Mouse (Mus musculus) spleen, adult 2 months (tissue): ENCODE results near the gene Olfr782. TPM values are rescaled to one million over a fixed set of nuclear protein-coding genes. Genes with fewer than 3 reads are reported as not detected.

Experiments
- DNase-seq, 2 experiments: peaks; one replicate each; pipeline versions ENCODE4 v3.0.0 to v3.0.0-alpha.2; 2012 to 2021; ENCODE audit warnings: low spot score in 2 of 2, low read depth in 1 of 2
- H3K27ac ChIP-seq: fragments of 200-500 bp; 2 replicates; pipeline ENCODE4 v1.5.1; 2012; ENCODE audit warnings: low read length, inconsistent platforms; ENCODE audit not compliant: insufficient read depth
- H3K27me3 ChIP-seq: fragments of 200-500 bp; 2 replicates; pipeline ENCODE4 v1.6.1; 2012; ENCODE audit warnings: mild to moderate bottlenecking, moderate library complexity, low read length, inconsistent platforms; ENCODE audit not compliant: control insufficient read depth, insufficient read depth
- H3K36me3 ChIP-seq: fragments of 200-500 bp; 2 replicates; pipeline ENCODE4 v1.6.1; 2012; ENCODE audit warnings: mild to moderate bottlenecking, low read length, inconsistent platforms; ENCODE audit not compliant: control insufficient read depth, insufficient read depth
- H3K4me1 ChIP-seq: fragments of 200-500 bp; 2 replicates; pipeline ENCODE4 v1.6.1; 2011; ENCODE audit warnings: inconsistent platforms; ENCODE audit not compliant: control insufficient read depth, insufficient read depth, insufficient read length
- H3K4me3 ChIP-seq: fragments of 200-500 bp; 2 replicates; pipeline ENCODE4 v1.5.1; 2011; ENCODE audit warnings: mild to moderate bottlenecking, inconsistent platforms; ENCODE audit not compliant: insufficient read depth, insufficient read length; ENCODE audit errors: extremely low read depth
- CTCF ChIP-seq: fragments of 200-500 bp; IDR thresholded peaks from 2 replicates; pipeline ENCODE4 v1.5.1; 2011; ENCODE audit warnings: mild to moderate bottlenecking, inconsistent platforms; ENCODE audit not compliant: insufficient read depth, insufficient read length, insufficient replicate concordance; ENCODE audit errors: extremely low read depth
- POLR2A ChIP-seq: fragments of 200-500 bp; IDR thresholded peaks from 2 replicates; pipeline ENCODE4 v1.6.1; 2011; ENCODE audit warnings: low read depth, low read length, inconsistent platforms
- WGBS: fragments of 180-500 bp; shearing (Covaris S2); methylation state at CpG from one replicate; pipeline ENCODE4 v1.1.7; 2018; 5-methylcytosine and 5-hydroxymethylcytosine counted together
- polyA plus RNA-seq: library from polyadenylated mRNA; depleted of rRNA; stranded (reverse); fragments of >200 nt; gene quantifications from 2 replicates; pipeline ENCODE4 v1.2.3, GENCODE M21; 2012; rRNA removed

Olfr782 gene
- polyA plus RNA-seq, 1 experiment: not detected

DNA sequence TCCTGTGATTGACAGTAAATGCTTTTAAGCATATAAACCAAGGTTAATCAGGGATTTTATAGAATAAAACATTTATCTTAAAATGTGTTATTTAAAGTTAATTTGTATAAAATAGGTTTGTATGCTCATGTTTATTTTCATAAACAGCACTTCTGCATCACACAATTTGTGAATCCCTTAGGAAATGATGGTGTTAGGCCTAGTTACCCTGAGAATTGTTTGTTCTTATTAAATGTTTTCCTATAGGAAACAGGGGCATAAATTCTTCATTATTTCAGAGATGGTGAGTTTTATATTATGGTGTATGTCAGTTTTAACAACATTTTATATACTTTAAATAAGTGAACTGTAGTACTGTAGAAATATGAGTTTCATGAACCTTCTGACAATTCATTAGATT is 35.1 kb downstream of the Olfr782 start, which contains the start of gene Olfr784:
Gene Olfr784 (plus strand): TSS at position 301 of the 400 bp plus-strand sequence.
- Histone ChIP-seq H3K36me3 (no peaks in the 10 kb centered on the region), H3K4me3 (no peak within 1 kb of the TSS), H3K4me1 (no peaks in the 10 kb centered on the region), H3K27me3 (no peaks in the 10 kb centered on the region), H3K27ac (no peak within 1 kb of the TSS)
- TF ChIP-seq CTCF (no peak), POLR2A (no peak)
- DNase-seq: no peak

DNA sequence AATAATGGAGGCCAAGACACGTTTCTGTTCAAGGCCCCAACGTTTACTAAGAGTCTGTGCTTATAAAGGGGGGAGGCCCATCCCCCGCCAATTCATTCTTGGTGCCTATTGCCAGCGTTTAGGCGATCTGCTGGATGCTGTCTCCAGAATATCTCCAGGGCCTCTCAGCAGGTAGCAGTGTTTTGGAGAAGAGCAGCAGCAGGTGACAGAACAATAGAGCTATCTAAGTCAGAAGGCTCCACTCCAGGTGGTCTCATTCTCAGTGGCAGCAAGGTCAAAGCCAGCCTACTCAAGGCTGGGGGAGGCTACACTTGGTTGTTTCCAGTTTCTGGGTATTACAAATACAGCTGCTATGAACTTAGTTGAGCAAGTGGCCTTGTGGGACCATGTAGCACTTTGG is 52.2 kb downstream of the Olfr782 start:
- WGBS: 62% methylated on average over 5 of the region's 5 CpGs
- Histone ChIP-seq H3K36me3 (no peaks in the 10 kb centered on the region), H3K27ac (no peak overlapping the region), H3K4me1 (no peaks in the 10 kb centered on the region), H3K4me3 (no peak overlapping the region), H3K27me3 (no peaks in the 10 kb centered on the region)
- no peak for DNase-seq
- TF ChIP-seq POLR2A (no peak), CTCF (no peak)

Other genes with a start within 250 kb of the Olfr782 start
- gene Olfr768, start 249.5 kb upstream of the Olfr782 start, polyA plus RNA-seq: not detected in 2 replicates
- not detected in 2 replicates for gene Olfr769, start 231.0 kb upstream of the Olfr782 start, polyA plus RNA-seq
- gene Olfr770, start 209.9 kb upstream of the Olfr782 start, polyA plus RNA-seq: not detected in 2 replicates
- not detected in 2 replicates for gene Olfr771, start 184.1 kb upstream of the Olfr782 start, polyA plus RNA-seq
- gene Olfr772, start 170.9 kb upstream of the Olfr782 start, polyA plus RNA-seq: not detected in 2 replicates
- not detected in 2 replicates for gene Olfr773, start 161.4 kb upstream of the Olfr782 start, polyA plus RNA-seq
- not detected in 2 replicates for gene Olfr774, start 112.6 kb upstream of the Olfr782 start, polyA plus RNA-seq
- gene Olfr775, start 100.4 kb upstream of the Olfr782 start, polyA plus RNA-seq: not detected in 2 replicates
- gene Olfr776, start 89.7 kb upstream of the Olfr782 start, polyA plus RNA-seq: not detected in 2 replicates
- not detected in 2 replicates for gene Olfr777, start 77.4 kb upstream of the Olfr782 start, polyA plus RNA-seq
- not detected in 2 replicates for gene Olfr780, start 30.7 kb upstream of the Olfr782 start, polyA plus RNA-seq
- gene Olfr781, start 20.0 kb upstream of the Olfr782 start, polyA plus RNA-seq: not detected in 2 replicates
- gene Olfr784, start 35.2 kb downstream of the Olfr782 start, polyA plus RNA-seq: not detected in 2 replicates
- gene Olfr785, start 56.6 kb downstream of the Olfr782 start, polyA plus RNA-seq: not detected in 2 replicates
- not detected in 2 replicates for gene Olfr786, start 78.5 kb downstream of the Olfr782 start, polyA plus RNA-seq
- not detected in 2 replicates for gene Olfr787, start 113.0 kb downstream of the Olfr782 start, polyA plus RNA-seq
- gene Olfr788, start 122.1 kb downstream of the Olfr782 start, polyA plus RNA-seq: not detected in 2 replicates
- not detected in 2 replicates for gene Olfr789, start 135.9 kb downstream of the Olfr782 start, polyA plus RNA-seq
- gene Olfr790, start 149.6 kb downstream of the Olfr782 start, polyA plus RNA-seq: not detected in 2 replicates
- gene Olfr791, start 172.9 kb downstream of the Olfr782 start, polyA plus RNA-seq: not detected in 2 replicates
- gene Olfr792, start 190.3 kb downstream of the Olfr782 start, polyA plus RNA-seq: not detected in 2 replicates
- not detected in 2 replicates for gene Olfr794, start 218.8 kb downstream of the Olfr782 start, polyA plus RNA-seq